9 mouse cellular contexts compared by ENCODE assay signal in the genomic region with DNA sequence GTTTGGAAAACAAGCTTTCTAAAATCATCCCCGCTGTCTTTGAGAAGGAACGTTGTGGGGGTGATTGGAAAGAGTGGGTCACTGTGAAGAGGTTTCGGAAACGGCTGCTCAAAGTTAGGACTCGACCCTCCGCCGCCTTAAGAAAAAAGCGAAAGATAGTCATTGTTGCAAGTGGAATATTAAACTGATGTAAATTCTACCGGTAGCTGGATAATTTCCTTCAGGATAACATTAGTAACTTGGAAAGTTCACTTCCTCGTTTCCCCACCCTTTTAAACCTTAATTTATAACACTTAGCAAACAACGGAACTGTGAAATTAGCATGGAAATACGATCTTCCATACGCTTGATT. TPM values are rescaled to one million over a fixed set of nuclear protein-coding genes. Genes with fewer than 3 reads are reported as not detected.
DNase-seq lines count a peak whose midpoint lies in the region; ATAC-seq and TF ChIP-seq lines count a peak whose summit lies in the region.
"Had no signal": no experiment of that assay in that cellular context is flagged by ENCODE, and none has a peak within 500 bp of the region (broad histone marks: within the 10 kb centered on the region; RNA-seq: fewer than 3 reads in every experiment).

No protein-coding gene starts in this region.

- no peaks in the 10 kb centered on the region for H3K79me2 ChIP-seq in heart, adult 2 months (replicated peaks; ENCODE audit: control insufficient read depth, insufficient read depth, low read length)

- H3K9me3 ChIP-seq in liver, embryonic 11.5 days (ENCODE audit: control insufficient read depth, low read length) = no peaks in the 10 kb centered on the region
- H3K9me3 ChIP-seq in stomach, postnatal 0 days (ENCODE audit: control insufficient read depth, low read length) = no peaks in the 10 kb centered on the region

- intact Hi-C loops in heart, adult 2 months (cut with DNase I) = no loop called here

- H3K27ac ChIP-seq in heart, adult 2 months = no peak overlapping the region
- peak overlapping the region; percentile 63 for H3K27ac ChIP-seq in testis, adult 2 months (ENCODE audit: control insufficient read depth, insufficient read depth, low read depth, low read length)
- H3K27ac ChIP-seq in liver, embryonic 11.5 days (ENCODE audit: low read depth, low read length) = no peak overlapping the region
- no peak overlapping the region for H3K27ac ChIP-seq in stomach, postnatal 0 days (replicated peaks)

- TF ChIP-seq POLR2A in heart, adult 2 months (IDR thresholded peaks at IDR 0.05; ENCODE audit: insufficient read depth, low read depth, low read length) = no peak
- no peak for TF ChIP-seq POLR2A in testis, adult 2 months (IDR thresholded peaks at IDR 0.05; ENCODE audit: control insufficient read depth, low read depth, low read length)

- TF ChIP-seq CTCF in heart, adult 2 months (IDR thresholded peaks at IDR 0.05) = no peak
- TF ChIP-seq CTCF in testis, adult 2 months (IDR thresholded peaks at IDR 0.05; ENCODE audit: control insufficient read depth, insufficient read depth, insufficient replicate concordance, low read depth, low read length) = no peak
- no peak for TF ChIP-seq CTCF in stomach, postnatal 0 days (IDR thresholded peaks at IDR 0.05; ENCODE audit: low read depth)

- H3K4me3 ChIP-seq in heart, adult 2 months = peak overlapping the region; percentile 46
- H3K4me3 ChIP-seq in testis, adult 2 months (ENCODE audit: control insufficient read depth, low read depth, low read length) = peak overlapping the region; percentile 92
- peak overlapping the region; percentile 87 for H3K4me3 ChIP-seq in liver, embryonic 11.5 days (ENCODE audit: low read depth, low read length)
- H3K4me3 ChIP-seq in stomach, postnatal 0 days (ENCODE audit: low read depth, low read length) = peak overlapping the region; percentile 60

- TF ChIP-seq EP300 in heart, adult 2 months (IDR thresholded peaks at IDR 0.05; ENCODE audit: insufficient read depth, low read depth, low read length) = no peak
- TF ChIP-seq EP300 in stomach, postnatal 0 days (optimal IDR thresholded peaks at IDR 0.05) = no peak

- H3K36me3 ChIP-seq in heart, adult 2 months (ENCODE audit: control insufficient read depth, insufficient read depth, low read length) = no peaks in the 10 kb centered on the region
- H3K36me3 ChIP-seq in testis, adult 2 months (ENCODE audit: control insufficient read depth, insufficient read depth, low read length) = no peaks in the 10 kb centered on the region
- H3K36me3 ChIP-seq in liver, embryonic 11.5 days (ENCODE audit: control insufficient read depth, insufficient read depth, low read length) = no peaks in the 10 kb centered on the region
- no peaks in the 10 kb centered on the region for H3K36me3 ChIP-seq in stomach, postnatal 0 days (ENCODE audit: control insufficient read depth, insufficient read depth, low read length)

- H3K4me2 ChIP-seq in liver, embryonic 11.5 days = peak overlapping the region; percentile 99
- peak overlapping the region; percentile 93 for H3K4me2 ChIP-seq in stomach, postnatal 0 days (replicated peaks; ENCODE audit: low read depth)

- H3K9ac ChIP-seq in heart, adult 2 months (ENCODE audit: low read depth, low read length) = no peak overlapping the region
- H3K9ac ChIP-seq in liver, embryonic 11.5 days (ENCODE audit: low read depth, low read length) = peak overlapping the region; percentile 80
- no peak overlapping the region for H3K9ac ChIP-seq in stomach, postnatal 0 days (ENCODE audit: low read length)

- DNase-seq in heart, adult 2 months = no peak
- no peak for DNase-seq in heart, adult 9 months (ENCODE audit: low spot score in 2 of 2)
- DNase-seq in testis, postnatal 10 days (ENCODE audit: low spot score) = no peak
- no peak for DNase-seq in liver, embryonic 11.5 days (ENCODE audit: low spot score)
- no peak for DNase-seq in stomach, postnatal 0 days (ENCODE audit: low spot score)
- DNase-seq in yolk sac, embryonic 10.5 days (ENCODE audit: low spot score) = no peak
- DNase-seq in spleen, postnatal 14 days (ENCODE audit: low spot score in 2 of 2) = no peak

- H3K27me3 ChIP-seq in heart, adult 2 months (ENCODE audit: control insufficient read depth, insufficient read depth, low read length) = peaks cover 16% of the 10 kb centered on the region
- H3K27me3 ChIP-seq in testis, adult 2 months (ENCODE audit: control insufficient read depth, insufficient read depth, low read length) = no peaks in the 10 kb centered on the region
- H3K27me3 ChIP-seq in liver, embryonic 11.5 days (replicated peaks; ENCODE audit: control insufficient read depth, insufficient read depth, low read length) = peaks cover 30% of the 10 kb centered on the region
- peaks cover 16% of the 10 kb centered on the region; the same call in 1 of the 2 replicates for H3K27me3 ChIP-seq in stomach, postnatal 0 days (ENCODE audit: control insufficient read depth, insufficient read depth, low read length)

- H3K4me1 ChIP-seq in heart, adult 2 months (ENCODE audit: control insufficient read depth, insufficient read depth, low read length) = no peaks in the 10 kb centered on the region
- H3K4me1 ChIP-seq in testis, adult 2 months (ENCODE audit: control insufficient read depth, insufficient read depth, low read length) = peaks cover 9% of the 10 kb centered on the region
- H3K4me1 ChIP-seq in liver, embryonic 11.5 days (replicated peaks; ENCODE audit: control insufficient read depth, insufficient read depth, low read length) = peaks cover 11% of the 10 kb centered on the region
- peaks cover 4% of the 10 kb centered on the region; the same call in 1 of the 2 replicates for H3K4me1 ChIP-seq in stomach, postnatal 0 days (replicated peaks; ENCODE audit: control insufficient read depth, insufficient read depth)

- no peak for ATAC-seq in liver, embryonic 11.5 days (replicated peaks; ENCODE audit: low FRiP score)
- ATAC-seq in stomach, postnatal 0 days (ENCODE audit: low FRiP score, low TSS enrichment) = no peak

- WGBS in heart, adult 2 months = 15% methylated on average over 13 of the region's 13 CpGs
- WGBS in liver, embryonic 11.5 days = 10% methylated on average over 13 of the region's 13 CpGs
- WGBS in stomach, postnatal 0 days = 6% methylated on average over 13 of the region's 13 CpGs

RNA-seq across cellular contexts. Expression of a gene that starts 3.0 kb away (rescaled TPM):
- not detected for total RNA-seq in heart, adult 2 months (2021)
- not detected in 2 replicates for polyA plus RNA-seq in heart, adult 2 months (2012; rRNA removed)
- polyA plus RNA-seq in testis, adult 2 months (2012; rRNA removed) = 121 and 122 TPM in 2 replicates
- 4.0 and 4.3 TPM in 2 replicates for polyA plus RNA-seq in liver, embryonic 11.5 days (2014; fragmentation: Nextera tagmentation; extraction: Ambion mirVana)
- not detected in 2 replicates for polyA plus RNA-seq in stomach, postnatal 0 days (2015; fragmentation: Nextera tagmentation; extraction: Ambion mirVana)
- total RNA-seq: left cerebral cortex, postnatal 25 days had no signal

Comparison
In these comparisons a context has a peak if more than half of its experiments do, and no peak if none do; other contexts are left out.
1. RNA of a gene that starts 3.0 kb away (polyA plus RNA-seq): 121 to 122 TPM in testis, adult 2 months; 4.0 to 4.3 TPM in liver, embryonic 11.5 days, not detected in stomach, postnatal 0 days and not detected in heart, adult 2 months; every median in the first group is over 10 times any median in the second.
2. Peak in every context shown above with its lines, with median percentiles within 50 percentile points of each other: H3K4me3 ChIP-seq.